Mouse (Mus musculus) midbrain, embryonic 14.5 days (tissue): Measurements from ENCODE around the gene Snrpg. TPM values are rescaled to one million over a fixed set of nuclear protein-coding genes. Genes with fewer than 3 reads are reported as not detected.

Source experiments
- ATAC-seq: fragments of 200-750 bp; cut with Nextera tagmentation; 2 replicates; pipeline ENCODE4 v1.8.0; 2017; ENCODE audit warnings: moderate number of reproducible peaks, moderate library complexity; ENCODE audit not compliant: low FRiP score, low TSS enrichment
- DNase-seq: peaks from one replicate; pipeline ENCODE4 v3.0.0-alpha.2; 2015
- H3K27ac ChIP-seq: fragments of 300-500 bp; sonication (generic); replicated peaks from 2 replicates; pipeline ENCODE4 v1.5.1; 2014; ENCODE audit warnings: mild to moderate bottlenecking, low read depth, low read length, moderate library complexity
- H3K27me3 ChIP-seq: fragments of 300-500 bp; sonication (generic); 2 replicates; pipeline ENCODE4 v1.6.1; 2014; ENCODE audit warnings: low read length, control low read depth, mixed read lengths; ENCODE audit not compliant: control insufficient read depth, insufficient read depth
- H3K36me3 ChIP-seq: fragments of 300-500 bp; sonication (generic); 2 replicates; pipeline ENCODE4 v1.6.1; 2014; ENCODE audit warnings: low read length, control low read depth; ENCODE audit not compliant: control insufficient read depth, insufficient read depth
- H3K4me1 ChIP-seq: fragments of 300-500 bp; sonication (generic); 2 replicates; pipeline ENCODE4 v1.6.1; 2014; ENCODE audit warnings: mild to moderate bottlenecking, antibody characterized with exemption, low read length, control low read depth; ENCODE audit not compliant: control insufficient read depth, insufficient read depth
- H3K4me2 ChIP-seq: fragments of 300-500 bp; sonication (generic); 2 replicates; pipeline ENCODE4 v1.6.1; 2014; ENCODE audit warnings: mild to moderate bottlenecking, low read length, moderate library complexity
- H3K4me3 ChIP-seq: fragments of 300-500 bp; sonication (generic); replicated peaks from 2 replicates; pipeline ENCODE4 v1.5.1; 2014; ENCODE audit warnings: low read depth, low read length
- H3K9ac ChIP-seq: fragments of 300-500 bp; sonication (generic); replicated peaks from 2 replicates; pipeline ENCODE4 v1.6.1; 2014; ENCODE audit warnings: mild to moderate bottlenecking, low read length, moderate library complexity
- H3K9me3 ChIP-seq: fragments of 300-500 bp; sonication (generic); 2 replicates; pipeline ENCODE4 v1.6.1; 2016; ENCODE audit warnings: low read length, control low read depth, mixed read lengths; ENCODE audit not compliant: control insufficient read depth
- WGBS: fragments of 180-500 bp; shearing (Covaris S2); extraction: QIAGEN DNeasy Blood & Tissue Kit; methylation state at CpG from one replicate; pipeline ENCODE4 v1.1.7; 2014; 5-methylcytosine and 5-hydroxymethylcytosine counted together
- polyA plus RNA-seq: library from polyadenylated mRNA; unstranded; fragments of >200 nt; fragmentation: Nextera tagmentation; extraction: Ambion mirVana; gene quantifications from 2 replicates; pipeline ENCODE4 v1.2.1, GENCODE M21; 2014

Snrpg gene
- polyA plus RNA-seq, 1 experiment from 2014 or later, result 480 TPM

DNA sequence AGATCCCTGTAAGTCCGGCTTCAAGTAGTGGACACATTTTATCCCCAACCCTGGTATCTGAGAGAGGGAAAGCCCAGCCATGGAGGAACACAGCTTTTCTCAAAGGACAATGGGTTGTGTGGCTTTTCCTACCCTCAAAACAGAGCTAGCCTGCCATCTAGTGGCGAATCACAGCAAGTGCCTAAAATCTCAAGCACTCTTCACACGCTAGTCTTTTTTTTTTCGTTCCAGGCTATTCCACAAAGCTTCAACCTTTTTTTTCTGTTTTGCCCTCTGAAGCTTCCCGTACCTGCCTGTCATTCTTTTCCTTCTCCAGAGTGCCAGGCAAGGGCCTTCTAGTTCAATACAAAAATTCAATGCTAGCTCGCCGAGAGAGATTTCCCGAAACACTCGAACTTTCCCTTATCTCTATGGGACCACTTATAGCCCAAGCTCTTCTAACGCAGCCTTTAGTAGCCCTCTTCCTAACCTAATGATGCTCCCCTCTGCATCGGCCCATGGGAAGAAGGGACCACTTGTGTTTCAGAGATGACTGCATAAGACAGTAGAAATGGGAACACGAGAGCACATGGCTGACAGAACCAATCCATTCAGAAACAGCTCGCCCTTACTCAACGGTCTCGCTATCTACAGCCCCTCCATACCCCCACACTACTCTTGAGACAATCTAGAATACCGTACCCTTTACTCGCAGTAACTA is 6.5 kb upstream of the Snrpg start:
- Histone ChIP-seq H3K4me2 (peak overlapping the region; percentile 91), H3K27ac (peak overlapping the region; percentile 93), H3K4me3 (peak overlapping the region; percentile 66), H3K4me1 (peaks cover 4% of the 10 kb centered on the region; the same call in 1 of the 2 replicates), H3K9ac (peak overlapping the region; percentile 80), H3K36me3 (0 out of 2 replicates have a peak, but pooled peaks cover 3% of the 10 kb centered on the region), H3K27me3 (no peaks in the 10 kb centered on the region), H3K9me3 (no peaks in the 10 kb centered on the region)
- ATAC-seq, result peak; percentile 44
- peak; percentile 95 for DNase-seq
- 2% methylated on average over 17 of the region's 17 CpGs for WGBS

DNA sequence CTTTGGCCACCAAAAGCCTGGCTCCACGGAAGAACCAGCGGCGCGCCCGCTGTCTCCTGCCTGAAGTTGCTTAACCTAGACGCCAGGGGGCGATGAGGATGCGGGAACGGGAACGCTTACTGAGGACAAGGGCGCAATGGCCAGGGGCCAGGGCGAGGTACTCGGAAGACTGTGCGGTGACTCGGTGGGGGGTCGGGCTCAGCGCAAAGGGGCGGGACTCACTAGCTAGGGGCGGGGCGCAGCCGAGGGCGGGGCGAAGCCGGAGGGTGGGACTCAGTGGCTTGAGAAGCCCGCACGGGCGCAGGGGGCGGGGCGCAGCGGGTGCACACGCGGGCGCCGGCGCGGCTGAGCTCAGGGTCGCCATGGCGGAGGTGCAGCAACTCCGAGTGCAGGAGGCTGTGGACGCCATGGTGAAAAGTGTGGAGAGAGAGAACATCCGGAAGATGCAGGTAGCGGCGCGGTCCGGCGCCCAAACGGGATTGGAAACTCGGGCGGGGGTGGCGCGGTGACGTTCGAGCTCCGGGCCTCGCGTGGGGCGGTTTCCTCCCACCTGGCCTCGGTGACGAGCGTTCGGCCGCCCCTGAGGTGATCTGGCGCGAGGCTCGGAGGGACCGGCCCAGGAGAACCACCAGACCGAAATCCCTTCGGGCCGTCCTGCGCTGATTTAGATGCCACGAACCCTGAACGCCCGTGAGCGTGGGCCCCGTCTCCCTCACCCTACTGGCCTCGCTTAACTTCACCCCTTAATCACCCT is 5.6 kb upstream of the Snrpg start, which contains the start of gene Fam136a:
Gene Fam136a (plus strand): TSS at position 276 of the 754 bp plus-strand sequence.
- Histone ChIP-seq H3K4me2 (peak within 1 kb of the TSS; percentile 91), H3K4me1 (peaks cover 6% of the 10 kb centered on the region), H3K27ac (peak within 1 kb of the TSS; percentile 93), H3K27me3 (no peaks in the 10 kb centered on the region), H3K9me3 (no peaks in the 10 kb centered on the region), H3K4me3 (peak within 1 kb of the TSS; percentile 66), H3K9ac (peak within 1 kb of the TSS; percentile 80), H3K36me3 (0 out of 2 replicates have a peak, but pooled peaks cover 3% of the 10 kb centered on the region)
- WGBS, result under 1% methylated on average over 76 of the region's 76 CpGs
- DNase-seq (peak; percentile 99), ATAC-seq (peak; percentile 95)

DNA sequence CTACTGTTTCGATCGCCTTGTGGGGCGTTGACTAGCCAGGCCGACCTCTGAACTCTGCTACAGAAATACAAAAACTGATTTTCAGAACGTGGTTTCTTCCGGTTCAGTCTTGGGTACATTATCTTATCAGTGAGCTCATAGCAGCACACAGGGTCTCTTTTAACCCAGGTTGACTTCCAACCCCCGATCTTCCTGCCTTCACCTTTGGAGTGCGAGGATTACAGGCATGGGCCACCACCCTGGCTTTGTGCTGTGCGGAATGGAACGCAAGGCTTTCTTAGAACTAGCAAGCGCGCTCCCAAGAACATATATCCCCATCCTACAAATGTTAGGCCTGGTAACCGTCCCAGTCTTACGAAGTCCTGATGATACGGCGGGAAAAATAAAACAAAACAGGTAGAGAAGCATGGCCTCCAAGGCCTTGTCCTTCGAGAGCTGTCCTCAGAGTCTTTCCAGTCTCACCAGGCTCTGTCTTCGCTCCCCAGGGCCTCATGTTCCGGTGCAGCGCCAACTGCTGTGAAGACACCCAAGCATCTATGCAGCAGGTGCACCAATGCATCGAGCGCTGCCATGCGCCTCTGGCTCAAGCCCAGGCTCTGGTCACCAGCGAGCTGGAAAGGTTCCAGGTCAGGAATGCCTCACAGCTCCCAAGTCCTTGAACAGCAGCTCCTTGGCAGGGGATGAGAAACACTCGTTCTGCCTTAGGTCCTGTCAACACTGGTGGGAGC is 4.8 kb upstream of the Snrpg start:
- Histone ChIP-seq H3K27me3 (no peaks in the 10 kb centered on the region), H3K27ac (peak overlapping the region; percentile 93), H3K9ac (peak overlapping the region; percentile 80), H3K4me1 (peaks cover 9% of the 10 kb centered on the region), H3K36me3 (0 out of 2 replicates have a peak, but pooled peaks cover 3% of the 10 kb centered on the region), H3K4me3 (peak overlapping the region; percentile 66), H3K9me3 (no peaks in the 10 kb centered on the region), H3K4me2 (peak overlapping the region; percentile 91)
- WGBS, result 42% methylated on average over 25 of the region's 25 CpGs
- ATAC-seq (no peak), DNase-seq (peak; percentile 38)

DNA sequence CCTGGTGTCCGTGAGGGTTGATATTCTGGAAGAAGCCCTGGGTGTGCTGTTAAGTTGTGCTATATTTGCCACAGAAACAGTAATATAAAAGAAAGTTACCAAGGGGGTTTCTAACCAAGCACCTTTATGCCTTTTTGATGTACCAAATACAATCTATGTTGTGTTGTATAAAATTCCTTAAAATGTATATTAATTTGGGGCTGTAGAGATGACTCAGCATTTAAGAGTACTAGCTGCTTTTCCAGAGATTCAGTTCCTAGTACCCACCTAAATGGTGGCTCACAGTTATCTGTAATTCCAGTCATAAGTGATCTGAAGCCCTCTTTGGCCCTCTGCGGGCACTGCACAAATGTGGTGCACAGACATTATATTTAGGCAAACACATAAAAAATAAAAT is 4.3 kb upstream of the Snrpg start:
- no peak overlapping the region; the same call in 1 of the 2 replicates for H3K9ac ChIP-seq

DNA sequence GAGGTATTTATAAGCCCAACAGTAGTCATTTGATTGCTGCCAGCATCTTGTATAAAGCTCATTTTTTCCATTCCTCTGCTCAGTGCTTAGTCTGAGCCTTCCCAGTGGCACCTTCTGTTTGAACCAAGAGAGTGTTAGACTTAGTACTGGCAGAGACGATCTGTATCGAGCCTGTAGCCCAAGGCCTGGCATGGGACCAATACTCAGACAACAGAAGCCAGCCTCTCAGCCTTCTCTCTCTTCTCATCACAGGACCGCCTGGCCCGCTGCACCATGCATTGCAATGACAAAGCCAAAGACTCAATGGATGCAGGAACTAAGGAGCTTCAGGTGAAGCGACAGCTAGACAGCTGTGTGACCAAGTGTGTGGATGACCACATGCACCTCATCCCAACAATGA is 2.6 kb upstream of the Snrpg start:
- peaks cover 21% of the 10 kb centered on the region for H3K4me1 ChIP-seq
- H3K27me3 ChIP-seq, result no peaks in the 10 kb centered on the region
- ATAC-seq, result no peak
- H3K27ac ChIP-seq, result no peak overlapping the region
- 0 out of 2 replicates have a peak, but pooled peaks cover 3% of the 10 kb centered on the region for H3K36me3 ChIP-seq
- H3K4me3 ChIP-seq, result no peak overlapping the region
- no peaks in the 10 kb centered on the region for H3K9me3 ChIP-seq
- 91% methylated on average over 5 of the region's 5 CpGs for WGBS
- no peak for DNase-seq
- no peak overlapping the region for H3K4me2 ChIP-seq
- H3K9ac ChIP-seq, result no peak overlapping the region

More for the DNA sequence above, 4.3 kb upstream of the Snrpg start:
- H3K4me3 ChIP-seq, result peak overlapping the region; percentile 66
- H3K4me1 ChIP-seq, result peaks cover 9% of the 10 kb centered on the region
- no peaks in the 10 kb centered on the region for H3K9me3 ChIP-seq
- H3K27ac ChIP-seq, result no peak overlapping the region
- H3K36me3 ChIP-seq, result 0 out of 2 replicates have a peak, but pooled peaks cover 3% of the 10 kb centered on the region
- WGBS, result 70% methylated on average over 2 of the region's 2 CpGs
- ATAC-seq, result no peak
- H3K27me3 ChIP-seq, result no peaks in the 10 kb centered on the region
- no peak for DNase-seq
- peak overlapping the region; percentile 91 for H3K4me2 ChIP-seq

DNA sequence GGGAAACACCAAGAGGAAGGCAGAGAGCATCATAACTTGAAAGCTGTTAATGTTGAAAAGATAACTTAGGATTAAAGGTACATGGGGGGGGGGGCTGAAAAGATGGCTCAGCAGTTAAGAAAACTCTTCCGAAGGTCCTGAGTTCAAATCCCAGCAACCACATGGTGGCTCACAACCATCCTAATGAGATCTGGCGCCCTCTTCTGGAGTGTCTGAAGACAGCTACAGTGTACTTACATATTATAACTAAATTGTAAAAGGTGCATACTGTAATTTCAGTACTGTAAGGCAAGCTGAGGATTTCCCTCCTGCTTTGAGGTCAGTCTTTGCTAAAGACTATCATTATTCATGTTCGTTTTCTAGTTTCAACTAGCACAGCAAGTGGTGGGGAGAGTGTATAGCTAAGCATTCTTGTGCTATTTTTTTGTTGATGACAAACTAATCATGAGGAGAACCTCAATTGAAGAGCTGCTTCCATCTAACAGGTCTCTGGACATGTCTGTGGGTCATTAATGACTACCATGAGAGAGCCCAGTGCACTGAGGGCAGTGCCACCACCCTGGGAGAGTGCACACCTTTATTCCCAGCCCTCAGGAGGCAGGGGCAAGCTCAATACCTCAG is 901 bp upstream of the Snrpg start:
- H3K36me3 ChIP-seq, result 0 out of 2 replicates have a peak, but pooled peaks cover 3% of the 10 kb centered on the region
- peak overlapping the region; percentile 78 for H3K9ac ChIP-seq
- H3K27me3 ChIP-seq, result no peaks in the 10 kb centered on the region
- ATAC-seq (no peak), DNase-seq (peak; percentile 11)
- H3K4me3 ChIP-seq, result no peak overlapping the region
- H3K4me1 ChIP-seq, result peaks cover 21% of the 10 kb centered on the region
- H3K4me2 ChIP-seq, result peak overlapping the region; percentile 93
- no peaks in the 10 kb centered on the region for H3K9me3 ChIP-seq
- WGBS, result 62% methylated on average over 3 of the region's 3 CpGs
- H3K27ac ChIP-seq, result peak overlapping the region; percentile 96

DNA sequence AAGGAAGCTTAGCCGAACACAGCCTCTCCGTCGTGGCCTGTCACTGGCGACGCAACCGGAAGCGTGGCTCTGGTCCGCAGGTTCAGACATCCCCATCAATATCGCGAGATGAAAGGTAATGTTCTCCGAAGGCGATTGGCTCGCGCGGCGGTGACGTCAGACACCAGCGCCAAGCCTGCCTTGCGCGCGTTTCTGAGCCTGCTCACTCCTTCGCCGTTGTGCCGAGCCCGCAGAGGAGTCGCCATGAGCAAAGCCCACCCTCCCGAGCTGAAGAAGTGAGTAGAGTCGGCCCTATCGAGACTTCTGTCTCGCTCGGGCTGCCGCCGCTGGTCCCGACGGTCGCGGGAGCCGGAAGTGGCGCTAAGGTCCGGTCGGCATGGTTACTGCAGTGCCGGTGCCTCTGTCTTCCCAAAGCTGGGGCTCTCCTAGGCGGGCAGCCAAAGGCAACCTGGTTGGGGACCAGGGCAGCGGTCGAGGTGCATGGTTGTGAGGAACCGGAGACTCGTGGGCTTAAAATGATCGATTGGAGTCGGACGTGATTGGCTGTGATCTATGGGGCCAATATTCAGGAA is 322 bp downstream of the Snrpg start:
- Histone ChIP-seq H3K9me3 (no peaks in the 10 kb centered on the region), H3K4me1 (peaks cover 20% of the 10 kb centered on the region), H3K36me3 (peaks cover 9% of the 10 kb centered on the region), H3K27ac (peak overlapping the region; percentile 96), H3K27me3 (no peaks in the 10 kb centered on the region), H3K4me3 (peak overlapping the region; percentile 80), H3K4me2 (peak overlapping the region; percentile 93), H3K9ac (peak overlapping the region; percentile 78)
- ATAC-seq, result peak; percentile 99
- peak; percentile 99 for DNase-seq
- WGBS, result under 1% methylated on average over 50 of the region's 50 CpGs
